Mouse (Mus musculus) erythroblast, embryonic 14.5 days (primary cell): ENCODE results near the gene 9930104L06Rik.

ENCODE experiments used
- GATA1 ChIP-seq: IDR thresholded peaks from 2 replicates; pipeline ENCODE4 v1.6.1; 2012; ENCODE audit warnings: low read length, inconsistent platforms, mixed read lengths
- TAL1 ChIP-seq: IDR thresholded peaks from 3 replicates; pipeline ENCODE4 v1.6.1; 2012; ENCODE audit warnings: low read length, inconsistent platforms, mixed read lengths

DNA sequence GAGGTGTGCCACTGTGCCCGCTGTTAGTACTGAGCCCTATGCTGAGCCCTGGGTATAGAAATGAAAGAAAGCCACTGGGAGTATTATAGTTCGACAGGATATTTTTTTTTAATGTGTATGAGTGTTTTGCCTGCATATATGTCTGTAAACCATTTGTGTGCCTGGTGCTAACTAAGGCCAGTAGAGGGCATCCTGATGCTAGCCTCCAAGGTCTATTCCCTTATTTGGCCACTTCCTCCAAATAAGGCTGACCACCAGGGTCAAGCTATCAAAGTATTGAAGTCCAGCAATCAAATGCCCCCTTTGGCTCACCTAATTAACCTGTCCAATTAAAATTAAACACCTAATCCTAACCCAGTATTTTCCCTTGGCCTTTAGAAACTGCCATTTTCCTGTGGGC is 8.1 kb downstream of the 9930104L06Rik start:
- TF ChIP-seq TAL1, result no peak
- no peak for TF ChIP-seq GATA1
